Mouse (Mus musculus): ENCODE measurements around the gene Phf23. TPM values are rescaled to one million over a fixed set of nuclear protein-coding genes. Genes with fewer than 3 reads are reported as not detected.

Gene Phf23
- polyA plus RNA-seq, 1 experiment from 2014 or later, result 75.6 TPM

DNA sequence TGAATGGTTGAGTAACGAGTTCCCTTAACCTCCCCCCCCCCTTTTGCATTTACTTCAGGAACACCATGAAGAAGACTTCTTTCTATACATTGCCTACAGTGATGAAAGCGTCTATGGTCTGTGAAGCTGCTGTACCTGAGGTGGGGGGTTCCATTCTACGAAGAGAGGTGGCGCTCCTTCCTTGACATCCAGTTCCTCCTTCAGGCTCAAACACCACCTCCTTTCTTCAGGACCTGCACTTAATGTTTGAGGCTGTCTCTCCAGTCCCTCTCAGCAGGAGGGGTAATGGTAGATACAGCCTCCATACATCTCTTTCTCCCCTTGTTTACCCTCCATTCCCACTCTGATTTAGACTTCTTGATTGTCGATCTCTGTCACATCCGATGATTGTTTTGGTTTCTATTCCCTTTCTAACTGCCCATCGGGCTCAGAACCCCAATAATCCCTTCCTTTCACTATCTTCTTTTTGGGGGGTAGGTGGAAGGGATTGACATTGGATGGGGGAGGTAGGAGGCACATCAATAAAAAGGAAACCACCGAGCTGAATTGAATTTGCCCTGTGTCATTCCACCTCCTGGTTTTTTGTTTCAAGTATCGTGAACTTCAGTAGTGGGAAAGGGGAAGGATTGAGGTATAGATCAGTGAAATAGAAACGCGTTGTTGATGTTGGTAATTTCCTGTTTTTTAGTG lies 1.0 kb upstream of the Phf23 start:
- WGBS, result 88% methylated on average over 11 of the region's 11 CpGs
- Histone ChIP-seq H3K4me1 (peaks cover 38% of the 10 kb centered on the region), H3K36me3 (peaks cover 38% of the 10 kb centered on the region), H3K4me2 (replicated peaks) (no peak overlapping the region; the same call in 1 of the 2 replicates), H3K9ac (replicated peaks) (no peak overlapping the region), H3K4me3 (peak overlapping the region; percentile 64; the same call in 1 of the 2 replicates), H3K27ac (replicated peaks) (no peak overlapping the region), H3K9me3 (no peaks in the 10 kb centered on the region), H3K27me3 (no peaks in the 10 kb centered on the region)
- no peak for ATAC-seq (replicated peaks)

DNA sequence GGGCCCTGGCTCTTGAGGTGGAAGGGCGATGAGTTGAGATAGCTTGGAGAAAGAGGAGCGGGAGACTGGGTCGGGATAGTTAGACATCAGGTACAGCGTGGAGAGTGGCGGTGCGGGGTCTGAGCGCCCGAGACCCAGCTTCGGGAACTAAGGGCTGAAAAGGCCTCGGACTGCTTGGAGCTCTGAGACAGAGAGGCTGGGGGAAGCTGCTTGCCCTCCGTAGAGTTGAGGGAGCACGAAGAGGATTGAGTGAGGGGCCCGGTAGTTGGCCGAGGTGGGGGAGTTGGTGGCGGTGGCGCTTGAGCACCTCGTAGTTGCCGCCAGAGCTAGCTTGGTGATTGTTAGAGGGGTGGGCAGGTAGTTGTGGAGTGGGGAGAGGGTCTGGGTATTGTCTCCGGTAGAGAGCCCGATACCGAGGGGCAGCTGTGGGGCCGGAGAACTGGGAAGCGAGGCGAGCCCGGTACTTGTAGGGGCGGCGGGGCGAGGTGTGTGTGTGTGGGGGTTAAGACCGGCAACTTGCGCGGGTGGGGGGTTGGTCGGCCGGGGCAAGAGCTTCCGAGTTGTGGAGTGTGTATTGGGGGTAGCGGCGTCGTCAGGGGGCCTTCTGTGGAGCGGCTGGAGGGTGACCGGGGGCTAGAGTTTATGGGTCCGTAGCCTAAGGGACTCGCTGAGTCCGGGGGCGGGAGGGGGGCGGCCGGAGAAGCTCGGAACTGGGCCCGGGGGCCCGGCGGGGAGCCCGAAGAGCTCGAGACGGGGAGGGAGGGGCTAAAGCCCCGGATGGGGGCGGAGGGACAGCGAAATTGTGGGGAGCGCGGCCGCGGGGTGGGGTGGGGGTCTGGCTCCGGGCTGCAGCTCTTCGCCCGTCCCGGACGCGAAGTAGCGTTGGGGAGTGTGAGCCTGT lies 834 bp downstream of the Phf23 start:
- peak overlapping the region; percentile 87 for H3K9ac ChIP-seq (replicated peaks)
- 1% methylated on average over 66 of the region's 66 CpGs for WGBS
- H3K9me3 ChIP-seq, result no peaks in the 10 kb centered on the region
- H3K4me2 ChIP-seq (replicated peaks), result peak overlapping the region; percentile 66
- H3K4me3 ChIP-seq, result peak overlapping the region; percentile 64
- 0 out of 2 replicates have a peak, but pooled peaks have one; percentile 0 for ATAC-seq (replicated peaks)
- peak overlapping the region; percentile 94 for H3K27ac ChIP-seq (replicated peaks)
- H3K4me1 ChIP-seq, result peaks cover 39% of the 10 kb centered on the region
- no peaks in the 10 kb centered on the region for H3K27me3 ChIP-seq
- peaks cover 34% of the 10 kb centered on the region for H3K36me3 ChIP-seq

DNA sequence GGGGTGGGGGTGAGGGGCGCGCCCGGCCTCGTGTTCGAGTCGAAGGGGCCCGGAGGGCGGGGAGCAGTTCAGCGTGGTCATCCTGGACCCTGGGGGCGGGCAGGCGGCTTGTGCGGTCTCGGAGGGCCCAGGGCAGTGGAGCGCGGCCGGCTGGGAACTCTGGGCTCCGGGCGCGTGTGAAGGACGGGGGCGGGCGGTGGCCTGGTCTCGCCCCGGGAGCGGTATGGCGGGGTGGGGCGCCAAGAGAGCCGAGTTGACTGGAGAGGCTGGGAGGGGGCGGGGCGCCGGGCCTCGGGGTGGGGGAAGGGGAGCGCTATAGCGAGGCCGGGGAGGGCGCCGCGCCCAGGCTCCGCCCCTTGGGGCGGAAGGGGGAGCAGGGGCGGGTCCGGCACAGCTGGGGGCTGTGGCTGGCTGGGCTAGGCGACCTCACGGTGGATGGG lies 1.5 kb downstream of the Phf23 start:
- peak overlapping the region; percentile 94 for H3K27ac ChIP-seq (replicated peaks)
- peak overlapping the region; percentile 66 for H3K4me2 ChIP-seq (replicated peaks)
- peaks cover 34% of the 10 kb centered on the region for H3K36me3 ChIP-seq
- no peaks in the 10 kb centered on the region for H3K27me3 ChIP-seq
- H3K4me3 ChIP-seq, result peak overlapping the region; percentile 64
- no peaks in the 10 kb centered on the region for H3K9me3 ChIP-seq
- peak overlapping the region; percentile 87 for H3K9ac ChIP-seq (replicated peaks)
- 0 out of 2 replicates have a peak, but pooled peaks have one; percentile 12 for ATAC-seq (replicated peaks)
- peaks cover 46% of the 10 kb centered on the region for H3K4me1 ChIP-seq
- WGBS, result under 1% methylated on average over 39 of the region's 44 CpGs

DNA sequence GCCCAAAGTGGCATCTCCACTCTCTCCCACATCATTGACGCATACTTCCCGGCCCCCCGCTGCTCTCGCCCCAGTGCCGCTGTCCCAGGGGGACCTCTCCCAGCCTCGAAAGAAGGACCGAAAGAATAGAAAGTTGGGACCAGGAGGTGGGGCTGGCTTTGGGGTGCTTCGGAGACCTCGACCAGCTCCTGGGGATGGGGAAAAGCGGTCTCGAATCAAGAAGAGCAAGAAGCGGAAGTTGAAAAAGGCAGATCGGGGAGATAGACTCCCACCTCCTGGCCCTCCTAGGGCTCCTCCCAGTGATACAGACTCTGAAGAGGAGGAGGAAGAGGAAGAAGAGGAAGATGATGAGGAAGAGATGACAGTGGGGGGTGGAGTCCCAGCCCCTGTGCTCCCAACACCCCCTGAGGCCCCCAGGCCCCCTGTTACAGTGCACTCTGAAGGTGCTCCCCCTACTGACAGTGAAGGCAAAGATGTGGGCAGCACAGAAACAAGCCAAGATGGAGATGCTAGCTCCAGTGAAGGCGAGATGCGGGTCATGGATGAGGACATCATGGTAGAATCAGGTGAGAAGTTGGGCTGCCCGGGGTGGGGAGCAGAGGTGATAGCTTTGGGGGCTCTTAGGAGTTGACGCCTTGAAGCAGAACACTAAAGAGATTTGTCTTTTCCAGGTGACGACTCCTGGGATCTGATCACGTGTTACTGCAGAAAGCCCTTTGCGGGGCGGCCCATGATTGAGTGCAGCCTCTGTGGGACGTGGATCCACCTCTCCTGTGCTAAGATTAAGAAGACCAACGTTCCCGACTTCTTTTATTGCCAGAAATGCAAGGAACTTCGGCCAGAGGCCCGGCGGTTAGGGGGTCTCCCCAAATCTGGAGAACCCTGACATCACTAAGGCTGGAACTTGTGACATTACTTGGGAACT lies 3.3 kb downstream of the Phf23 start:
- Histone ChIP-seq H3K36me3 (peaks cover 28% of the 10 kb centered on the region), H3K4me2 (replicated peaks) (no peak overlapping the region), H3K9me3 (no peaks in the 10 kb centered on the region), H3K27ac (replicated peaks) (no peak overlapping the region), H3K4me3 (no peak overlapping the region), H3K27me3 (no peaks in the 10 kb centered on the region), H3K9ac (replicated peaks) (no peak overlapping the region), H3K4me1 (peaks cover 50% of the 10 kb centered on the region)
- no peak for ATAC-seq (replicated peaks)
- WGBS, result 93% methylated on average over 27 of the region's 27 CpGs

DNA sequence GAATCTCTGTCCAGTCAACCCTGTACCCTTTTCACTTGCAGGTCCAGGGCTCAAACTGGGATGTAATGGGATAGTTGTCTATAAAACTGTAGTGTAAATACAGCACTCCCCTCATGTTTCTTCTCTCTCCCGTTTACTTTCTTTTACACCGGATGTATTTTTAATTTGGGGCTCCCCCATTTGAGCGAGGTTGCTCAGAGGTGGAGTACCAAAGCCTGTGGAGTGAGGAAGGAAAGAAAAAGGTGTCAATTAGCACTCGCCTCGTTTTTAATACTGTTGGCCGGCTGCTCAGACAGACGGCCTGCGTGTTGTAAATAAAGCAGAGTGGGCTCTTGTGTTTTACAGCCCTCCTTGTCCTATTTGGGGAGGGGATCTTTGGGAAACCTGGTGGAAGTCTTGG lies 4.1 kb downstream of the Phf23 start:
- no peaks in the 10 kb centered on the region for H3K27me3 ChIP-seq
- H3K27ac ChIP-seq (replicated peaks), result peak overlapping the region; percentile 97
- H3K4me3 ChIP-seq, result peak overlapping the region; percentile 85
- H3K4me1 ChIP-seq, result peaks cover 51% of the 10 kb centered on the region
- no peaks in the 10 kb centered on the region for H3K9me3 ChIP-seq
- 85% methylated on average over 8 of the region's 8 CpGs for WGBS
- H3K9ac ChIP-seq (replicated peaks), result no peak overlapping the region
- no peak overlapping the region for H3K4me2 ChIP-seq (replicated peaks)
- H3K36me3 ChIP-seq, result peaks cover 20% of the 10 kb centered on the region
- ATAC-seq (replicated peaks), result no peak

GRCm38 (mm10) chr11:70000396-70000898 lies 4.9 kb downstream of the Phf23 start, which contains the start of gene Dvl2:
TSS of gene Dvl2 (plus strand) at chr11:70000595.
- Histone ChIP-seq H3K4me1 (peaks cover 46% of the 10 kb centered on the region), H3K27ac (replicated peaks) (peak within 1 kb of the TSS; percentile 97), H3K9ac (replicated peaks) (peak within 1 kb of the TSS; percentile 85), H3K4me2 (replicated peaks) (peak within 1 kb of the TSS; percentile 72), H3K36me3 (peaks cover 27% of the 10 kb centered on the region), H3K9me3 (no peaks in the 10 kb centered on the region), H3K27me3 (no peaks in the 10 kb centered on the region), H3K4me3 (peak within 1 kb of the TSS; percentile 85)
- peak; percentile 51 for ATAC-seq (replicated peaks)
- under 1% methylated on average over 48 of the region's 48 CpGs for WGBS

GRCm38 (mm10) chr11:70001159-70001558 lies 5.6 kb downstream of the Phf23 start:
- Histone ChIP-seq H3K27me3 (no peaks in the 10 kb centered on the region), H3K27ac (replicated peaks) (peak overlapping the region; percentile 97), H3K4me2 (replicated peaks) (peak overlapping the region; percentile 72), H3K36me3 (peaks cover 34% of the 10 kb centered on the region), H3K9me3 (no peaks in the 10 kb centered on the region), H3K9ac (replicated peaks) (peak overlapping the region; percentile 85), H3K4me1 (peaks cover 46% of the 10 kb centered on the region), H3K4me3 (peak overlapping the region; percentile 85)
- WGBS, result 12% methylated on average over 8 of the region's 8 CpGs
- no peak for ATAC-seq (replicated peaks)

GRCm38 (mm10) chr11:70001865-70002264 lies 6.3 kb downstream of the Phf23 start:
- no peak for ATAC-seq (replicated peaks)
- peak overlapping the region; percentile 72 for H3K4me2 ChIP-seq (replicated peaks)
- no peak overlapping the region for H3K27ac ChIP-seq (replicated peaks)
- H3K4me3 ChIP-seq, result peak overlapping the region; percentile 85
- H3K9me3 ChIP-seq, result no peaks in the 10 kb centered on the region
- peaks cover 46% of the 10 kb centered on the region for H3K4me1 ChIP-seq
- peaks cover 41% of the 10 kb centered on the region for H3K36me3 ChIP-seq
- H3K9ac ChIP-seq (replicated peaks), result no peak overlapping the region
- no peaks in the 10 kb centered on the region for H3K27me3 ChIP-seq

DNA sequence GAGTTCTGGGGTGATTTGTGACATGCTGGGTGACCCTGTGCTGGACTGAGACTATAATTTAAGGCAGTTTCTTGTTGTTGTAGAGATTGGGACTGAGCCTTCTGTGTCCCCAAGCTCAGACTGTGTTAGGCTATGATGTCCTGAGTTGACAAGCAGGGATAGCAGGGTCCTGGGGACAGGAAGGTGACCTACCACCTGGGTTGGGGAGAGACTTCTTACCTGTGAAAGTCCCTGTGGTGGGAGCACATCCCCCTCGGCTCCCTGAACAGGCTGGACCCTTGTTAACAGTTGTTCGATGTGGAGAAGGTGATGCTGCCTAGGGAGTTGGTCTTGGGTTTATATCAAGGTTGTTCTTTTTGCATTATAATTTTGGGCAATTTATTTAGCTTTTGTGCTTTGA lies 6.9 kb downstream of the Phf23 start:
- WGBS, result 93% methylated on average over 2 of the region's 2 CpGs
- ATAC-seq (replicated peaks), result no peak
- Histone ChIP-seq H3K4me1 (peaks cover 42% of the 10 kb centered on the region), H3K4me2 (replicated peaks) (peak overlapping the region; percentile 72), H3K9ac (replicated peaks) (0 out of 2 replicates have a peak overlapping the region, but pooled peaks have one; percentile 14), H3K9me3 (no peaks in the 10 kb centered on the region), H3K27me3 (no peaks in the 10 kb centered on the region), H3K36me3 (peaks cover 48% of the 10 kb centered on the region), H3K27ac (replicated peaks) (no peak overlapping the region), H3K4me3 (peak overlapping the region; percentile 85; the same call in 1 of the 2 replicates)

- Histone ChIP-seq H3K27me3 (no peaks in the 10 kb centered on the region), H3K9ac (replicated peaks) (no peak overlapping the region), H3K4me3 (no peak overlapping the region), H3K4me1 (peaks cover 31% of the 10 kb centered on the region), H3K9me3 (no peaks in the 10 kb centered on the region), H3K36me3 (peaks cover 59% of the 10 kb centered on the region), H3K27ac (replicated peaks) (no peak overlapping the region), H3K4me2 (replicated peaks) (no peak overlapping the region)
- ATAC-seq (replicated peaks), result no peak
- WGBS, result 55% methylated on average over 5 of the region's 5 CpGs
These were observed 9.9 kb downstream of the Phf23 start for GRCm38 (mm10) chr11:70005521-70005920.

GRCm38 (mm10) chr11:70010033-70010432 lies 14.5 kb downstream of the Phf23 start:
- Histone ChIP-seq H3K27ac (replicated peaks) (no peak overlapping the region), H3K4me2 (replicated peaks) (no peak overlapping the region), H3K9me3 (no peaks in the 10 kb centered on the region), H3K4me3 (no peak overlapping the region), H3K27me3 (no peaks in the 10 kb centered on the region), H3K4me1 (peaks cover 10% of the 10 kb centered on the region), H3K36me3 (peaks cover 81% of the 10 kb centered on the region), H3K9ac (replicated peaks) (no peak overlapping the region)
- ATAC-seq (replicated peaks), result no peak
- WGBS, result 86% methylated on average over 6 of the region's 6 CpGs

Measured in forebrain, embryonic 15.5 days (tissue).